Mouse (Mus musculus) G1E (cell line): ENCODE data around the gene Ssbp4.

Experiments
- CTCF ChIP-seq: IDR thresholded peaks from 2 replicates; pipeline ENCODE4 v1.5.1; 2012; ENCODE audit warnings: low read depth, low read length, inconsistent platforms, mixed read lengths
- GATA1 ChIP-seq: IDR thresholded peaks from 2 replicates; pipeline ENCODE4 v1.6.1; 2012; ENCODE audit warnings: borderline replicate concordance, low read length, inconsistent platforms, mixed read lengths
- GATA2 ChIP-seq: IDR thresholded peaks from 2 replicates; pipeline ENCODE4 v1.6.1; 2012; ENCODE audit warnings: low read depth, low read length, inconsistent platforms, borderline replicate concordance
- POLR2AphosphoS5 ChIP-seq: IDR thresholded peaks from 2 replicates; pipeline ENCODE4 v1.6.1; 2012; ENCODE audit warnings: low read depth, low read length, inconsistent platforms; ENCODE audit not compliant: insufficient replicate concordance
- TAL1 ChIP-seq: conservative IDR thresholded peaks from 2 replicates; pipeline ENCODE4 v1.6.1; 2012; ENCODE audit warnings: low read depth, low read length, inconsistent platforms, mixed read lengths

- no peak for TF ChIP-seq CTCF
- no peak for TF ChIP-seq POLR2AphosphoS5
- TF ChIP-seq GATA1 = no peak
- no peak for TF ChIP-seq TAL1
- no peak for TF ChIP-seq GATA2
Measured at GRCm38 (mm10) chr8:70547762-70548161, 60.9 kb downstream of the Ssbp4 start.
